Mouse (Mus musculus) neural tube, embryonic 10.5 days (tissue): Measurements from ENCODE around the gene Gclc.
A peak's percentile ranks its signal among the peaks of the same experiment; 100 is the strongest.
"Not testable (repeated sequence)": the region's sequence is repeated elsewhere in the genome, so short reads cannot be mapped to it uniquely, and the experiment has no call there.

Experiments
- DNase-seq: peaks from one replicate; pipeline ENCODE4 v3.0.0-alpha.2; 2017; ENCODE audit warnings: low spot score; ENCODE audit errors: extremely low spot score

The Gclc gene

GRCm38 (mm10) chr9:77746315-77746714 is 8.0 kb upstream of the Gclc start:
- no peak for DNase-seq

- DNase-seq, result not testable (repeated sequence)
Observed at GRCm38 (mm10) chr9:77748292-77748691, 6.0 kb upstream of the Gclc start.

GRCm38 (mm10) chr9:77750133-77751060 is 3.9 kb upstream of the Gclc start:
- DNase-seq, result peak; percentile 91

GRCm38 (mm10) chr9:77751091-77751521 is 3.2 kb upstream of the Gclc start:
- DNase-seq, result no peak

GRCm38 (mm10) chr9:77754728-77755402 is 530 bp downstream of the Gclc start:
- peak; percentile 87 for DNase-seq

- no peak for DNase-seq
Observed at GRCm38 (mm10) chr9:77755403-77755784, 1.1 kb downstream of the Gclc start.

- DNase-seq, result peak; percentile 19
Observed at GRCm38 (mm10) chr9:77756076-77756475, 1.7 kb downstream of the Gclc start.

GRCm38 (mm10) chr9:77757331-77757730 is 3.0 kb downstream of the Gclc start:
- no peak for DNase-seq

- DNase-seq, result no peak
Observed at GRCm38 (mm10) chr9:77758481-77758880, 4.1 kb downstream of the Gclc start.

- no peak for DNase-seq
Observed at GRCm38 (mm10) chr9:77759111-77759510, 4.8 kb downstream of the Gclc start.

GRCm38 (mm10) chr9:77759756-77760155 is 5.4 kb downstream of the Gclc start:
- no peak for DNase-seq

GRCm38 (mm10) chr9:77766218-77766617 is 11.9 kb downstream of the Gclc start:
- no peak for DNase-seq

GRCm38 (mm10) chr9:77766767-77767166 is 12.4 kb downstream of the Gclc start:
- no peak for DNase-seq

GRCm38 (mm10) chr9:77770909-77771308 is 16.6 kb downstream of the Gclc start:
- no peak for DNase-seq

- no peak for DNase-seq
Observed at GRCm38 (mm10) chr9:77771330-77771729, 17.0 kb downstream of the Gclc start.

GRCm38 (mm10) chr9:77771765-77772383 is 17.5 kb downstream of the Gclc start:
- DNase-seq, result peak; percentile 28

GRCm38 (mm10) chr9:77776720-77777515 is 22.6 kb downstream of the Gclc start:
- DNase-seq, result no peak

GRCm38 (mm10) chr9:77777622-77778021 is 23.3 kb downstream of the Gclc start:
- DNase-seq, result no peak

- DNase-seq, result no peak
Observed at GRCm38 (mm10) chr9:77779711-77780110, 25.4 kb downstream of the Gclc start.

GRCm38 (mm10) chr9:77781453-77782163 is 27.3 kb downstream of the Gclc start:
- DNase-seq, result no peak

GRCm38 (mm10) chr9:77782201-77782600 is 27.9 kb downstream of the Gclc start:
- DNase-seq, result no peak
